Mouse (Mus musculus): ENCODE measurements around the gene Rbm20. TPM values are rescaled to one million over a fixed set of nuclear protein-coding genes. Genes with fewer than 3 reads are reported as not detected.

The Rbm20 gene
- polyA plus RNA-seq, 1 experiment, result 6.5 TPM

- Histone ChIP-seq H3K27ac (ENCODE audit: insufficient read depth, low read length) (no peak overlapping the region), H3K4me3 (ENCODE audit: low read depth, low read length) (no peak overlapping the region), H3K4me1 (ENCODE audit: control insufficient read depth, insufficient read depth, low read length) (peaks cover under 1% of the 10 kb centered on the region), H3K36me3 (ENCODE audit: control insufficient read depth, insufficient read depth, low read length, poor library complexity, severe bottlenecking) (no peaks in the 10 kb centered on the region), H3K27me3 (ENCODE audit: control insufficient read depth, insufficient read depth, low read length, poor library complexity, severe bottlenecking) (no peaks in the 10 kb centered on the region), H3K9ac (ENCODE audit: low read depth, poor library complexity, severe bottlenecking) (no peak overlapping the region), H3K9me3 (replicated peaks; ENCODE audit: control insufficient read depth, insufficient read depth, low read length, poor library complexity, severe bottlenecking) (no peaks in the 10 kb centered on the region)
- no peak for TF ChIP-seq POLR2A (IDR thresholded peaks at IDR 0.05; ENCODE audit: insufficient read depth, low read length)
- no peak for TF ChIP-seq CTCF (IDR thresholded peaks at IDR 0.05; ENCODE audit: low read depth, low read length)
- no peak for TF ChIP-seq EP300 (IDR thresholded peaks at IDR 0.05; ENCODE audit: insufficient read depth, low read depth, low read length)
Measured at GRCm38 (mm10) chr19:53857962-53858361, 180.9 kb downstream of the Rbm20 start.

DNA sequence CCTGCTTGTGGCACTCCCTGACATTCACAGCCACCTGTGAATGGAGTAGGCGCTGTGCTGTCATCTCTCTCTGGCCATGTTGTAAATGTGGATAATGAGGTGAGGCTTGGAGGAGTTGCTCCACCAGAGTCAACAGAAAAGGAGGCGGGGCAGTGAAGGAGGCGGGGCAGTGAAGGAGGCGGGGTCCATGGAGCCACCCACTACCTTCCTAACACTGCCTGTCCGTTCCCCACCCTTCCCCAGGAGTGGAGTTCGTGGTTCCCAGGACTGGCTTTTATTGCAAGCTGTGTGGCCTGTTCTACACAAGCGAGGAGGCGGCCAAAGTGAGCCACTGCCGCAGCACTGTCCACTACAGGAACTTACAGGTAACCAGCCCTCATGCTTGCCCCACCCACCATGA lies 182.0 kb downstream of the Rbm20 start:
- H3K4me1 ChIP-seq (ENCODE audit: control insufficient read depth, insufficient read depth, low read length), result no peaks in the 10 kb centered on the region
- no peak for TF ChIP-seq CTCF (IDR thresholded peaks at IDR 0.05; ENCODE audit: low read depth, low read length)
- no peak for TF ChIP-seq EP300 (IDR thresholded peaks at IDR 0.05; ENCODE audit: insufficient read depth, low read depth, low read length)
- no peak for TF ChIP-seq POLR2A (IDR thresholded peaks at IDR 0.05; ENCODE audit: insufficient read depth, low read length)
- no peaks in the 10 kb centered on the region for H3K9me3 ChIP-seq (replicated peaks; ENCODE audit: control insufficient read depth, insufficient read depth, low read length, poor library complexity, severe bottlenecking)
- no peak overlapping the region for H3K9ac ChIP-seq (ENCODE audit: low read depth, poor library complexity, severe bottlenecking)
- no peaks in the 10 kb centered on the region for H3K36me3 ChIP-seq (ENCODE audit: control insufficient read depth, insufficient read depth, low read length, poor library complexity, severe bottlenecking)
- H3K27ac ChIP-seq (ENCODE audit: insufficient read depth, low read length), result no peak overlapping the region
- peak overlapping the region; percentile 66 for H3K4me3 ChIP-seq (ENCODE audit: low read depth, low read length)
- no peaks in the 10 kb centered on the region for H3K27me3 ChIP-seq (ENCODE audit: control insufficient read depth, insufficient read depth, low read length, poor library complexity, severe bottlenecking)

GRCm38 (mm10) chr19:53859593-53859992 lies 182.5 kb downstream of the Rbm20 start:
- Histone ChIP-seq H3K4me3 (ENCODE audit: low read depth, low read length) (peak overlapping the region; percentile 66), H3K36me3 (ENCODE audit: control insufficient read depth, insufficient read depth, low read length, poor library complexity, severe bottlenecking) (no peaks in the 10 kb centered on the region), H3K27ac (ENCODE audit: insufficient read depth, low read length) (no peak overlapping the region), H3K9ac (ENCODE audit: low read depth, poor library complexity, severe bottlenecking) (no peak overlapping the region), H3K27me3 (ENCODE audit: control insufficient read depth, insufficient read depth, low read length, poor library complexity, severe bottlenecking) (no peaks in the 10 kb centered on the region), H3K4me1 (ENCODE audit: control insufficient read depth, insufficient read depth, low read length) (no peaks in the 10 kb centered on the region), H3K9me3 (replicated peaks; ENCODE audit: control insufficient read depth, insufficient read depth, low read length, poor library complexity, severe bottlenecking) (no peaks in the 10 kb centered on the region)
- no peak for TF ChIP-seq POLR2A (IDR thresholded peaks at IDR 0.05; ENCODE audit: insufficient read depth, low read length)
- no peak for TF ChIP-seq EP300 (IDR thresholded peaks at IDR 0.05; ENCODE audit: insufficient read depth, low read depth, low read length)
- TF ChIP-seq CTCF (IDR thresholded peaks at IDR 0.05; ENCODE audit: low read depth, low read length), result no peak

DNA sequence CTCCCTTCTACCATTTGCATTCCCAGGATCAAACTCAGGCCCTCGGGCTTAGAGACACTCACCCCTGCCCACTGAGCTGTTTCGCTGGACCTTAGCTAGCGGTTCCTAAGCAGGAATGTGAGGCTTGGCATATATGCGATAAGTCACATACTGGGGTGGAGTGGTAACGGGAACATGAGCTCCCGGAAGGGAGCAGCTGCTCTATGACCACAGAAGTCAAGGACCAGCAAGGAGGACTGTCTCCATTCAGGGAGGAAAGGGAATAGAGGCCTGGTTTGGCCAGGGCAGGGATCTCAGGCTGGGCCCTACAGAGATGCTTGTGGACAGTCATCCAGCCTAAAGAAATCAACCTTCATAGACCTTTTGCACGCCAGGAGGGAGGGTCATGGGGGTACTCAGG lies 184.2 kb downstream of the Rbm20 start:
- Histone ChIP-seq H3K27me3 (ENCODE audit: control insufficient read depth, insufficient read depth, low read length, poor library complexity, severe bottlenecking) (no peaks in the 10 kb centered on the region), H3K9me3 (replicated peaks; ENCODE audit: control insufficient read depth, insufficient read depth, low read length, poor library complexity, severe bottlenecking) (no peaks in the 10 kb centered on the region), H3K36me3 (ENCODE audit: control insufficient read depth, insufficient read depth, low read length, poor library complexity, severe bottlenecking) (no peaks in the 10 kb centered on the region), H3K4me3 (ENCODE audit: low read depth, low read length) (no peak overlapping the region), H3K27ac (ENCODE audit: insufficient read depth, low read length) (no peak overlapping the region), H3K9ac (ENCODE audit: low read depth, poor library complexity, severe bottlenecking) (no peak overlapping the region), H3K4me1 (ENCODE audit: control insufficient read depth, insufficient read depth, low read length) (no peaks in the 10 kb centered on the region)
- TF ChIP-seq CTCF (IDR thresholded peaks at IDR 0.05; ENCODE audit: low read depth, low read length) (no peak), POLR2A (IDR thresholded peaks at IDR 0.05; ENCODE audit: insufficient read depth, low read length) (no peak), EP300 (IDR thresholded peaks at IDR 0.05; ENCODE audit: insufficient read depth, low read depth, low read length) (no peak)

DNA sequence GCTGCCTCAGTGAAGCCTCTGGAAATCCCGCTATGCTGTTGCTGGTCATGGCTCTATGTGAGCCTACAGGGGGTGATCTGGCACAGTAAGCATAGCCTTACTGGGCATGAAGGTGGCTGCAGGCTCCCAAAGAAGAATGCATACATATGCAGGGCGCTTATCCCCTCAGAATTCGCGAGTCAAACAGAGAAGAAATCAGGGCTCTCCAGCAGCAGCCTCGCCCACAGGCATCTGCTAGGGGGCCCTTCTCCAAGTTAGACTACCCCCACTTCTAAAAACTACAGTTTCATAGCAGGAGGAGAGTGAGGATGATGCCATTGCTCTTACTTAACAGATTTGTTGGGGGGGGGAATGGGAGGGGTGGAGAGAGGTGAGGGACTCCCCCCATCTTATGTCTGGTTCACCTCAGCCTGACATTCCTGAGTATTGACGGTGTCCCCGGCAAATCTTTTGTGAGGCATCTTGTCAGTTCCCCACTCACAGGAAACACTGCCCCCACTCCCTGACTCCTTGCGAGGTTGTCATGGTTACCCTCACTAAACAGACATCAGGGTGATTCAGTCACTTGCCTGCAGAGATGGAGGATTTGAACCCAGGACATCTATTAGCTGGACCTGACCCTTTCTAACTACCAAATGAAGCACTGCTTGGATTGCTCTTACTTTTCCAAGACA lies 185.6 kb downstream of the Rbm20 start:
- Histone ChIP-seq H3K9me3 (replicated peaks; ENCODE audit: control insufficient read depth, insufficient read depth, low read length, poor library complexity, severe bottlenecking) (no peaks in the 10 kb centered on the region), H3K36me3 (ENCODE audit: control insufficient read depth, insufficient read depth, low read length, poor library complexity, severe bottlenecking) (no peaks in the 10 kb centered on the region), H3K27me3 (ENCODE audit: control insufficient read depth, insufficient read depth, low read length, poor library complexity, severe bottlenecking) (no peaks in the 10 kb centered on the region), H3K4me3 (ENCODE audit: low read depth, low read length) (no peak overlapping the region), H3K27ac (ENCODE audit: insufficient read depth, low read length) (no peak overlapping the region), H3K9ac (ENCODE audit: low read depth, poor library complexity, severe bottlenecking) (no peak overlapping the region), H3K4me1 (ENCODE audit: control insufficient read depth, insufficient read depth, low read length) (no peaks in the 10 kb centered on the region)
- TF ChIP-seq POLR2A (IDR thresholded peaks at IDR 0.05; ENCODE audit: insufficient read depth, low read length) (no peak), CTCF (IDR thresholded peaks at IDR 0.05; ENCODE audit: low read depth, low read length) (no peak), EP300 (IDR thresholded peaks at IDR 0.05; ENCODE audit: insufficient read depth, low read depth, low read length) (no peak)

GRCm38 (mm10) chr19:53867238-53867637 lies 190.1 kb downstream of the Rbm20 start:
- Histone ChIP-seq H3K36me3 (ENCODE audit: control insufficient read depth, insufficient read depth, low read length, poor library complexity, severe bottlenecking) (no peaks in the 10 kb centered on the region), H3K9ac (ENCODE audit: low read depth, poor library complexity, severe bottlenecking) (no peak overlapping the region), H3K27ac (ENCODE audit: insufficient read depth, low read length) (no peak overlapping the region), H3K27me3 (ENCODE audit: control insufficient read depth, insufficient read depth, low read length, poor library complexity, severe bottlenecking) (no peaks in the 10 kb centered on the region), H3K9me3 (replicated peaks; ENCODE audit: control insufficient read depth, insufficient read depth, low read length, poor library complexity, severe bottlenecking) (no peaks in the 10 kb centered on the region), H3K4me1 (ENCODE audit: control insufficient read depth, insufficient read depth, low read length) (no peaks in the 10 kb centered on the region), H3K4me3 (ENCODE audit: low read depth, low read length) (no peak overlapping the region)
- TF ChIP-seq CTCF (IDR thresholded peaks at IDR 0.05; ENCODE audit: low read depth, low read length), result no peak
- TF ChIP-seq EP300 (IDR thresholded peaks at IDR 0.05; ENCODE audit: insufficient read depth, low read depth, low read length), result no peak
- TF ChIP-seq POLR2A (IDR thresholded peaks at IDR 0.05; ENCODE audit: insufficient read depth, low read length), result no peak
